8 mouse cellular contexts compared by ENCODE assay signal in the genomic region with DNA sequence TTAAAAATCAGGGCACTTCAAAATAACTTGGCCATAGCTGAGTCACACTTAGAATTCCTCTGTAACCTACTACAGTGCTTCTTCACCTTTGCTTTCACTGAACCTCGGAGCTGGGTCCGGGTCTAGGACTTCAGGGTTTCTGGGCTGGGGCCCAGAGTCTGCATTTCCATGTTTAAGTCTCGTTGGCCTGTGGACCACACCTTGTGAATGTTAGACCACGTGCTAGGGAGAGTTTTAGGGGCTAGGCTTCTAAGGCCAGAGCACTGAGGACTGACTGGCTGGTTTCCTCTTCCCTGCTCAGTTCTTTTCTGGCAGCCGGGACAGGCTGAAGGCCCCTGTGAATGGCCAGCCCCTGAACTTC. TPM values are rescaled to one million over a fixed set of nuclear protein-coding genes. Genes with fewer than 3 reads are reported as not detected.
A peak's percentile ranks its signal among the peaks of the same experiment; 100 is the strongest.
DNase-seq lines count a peak whose midpoint lies in the region; ATAC-seq and TF ChIP-seq lines count a peak whose summit lies in the region.

No protein-coding gene starts in this region.

- peaks cover 8% of the 10 kb centered on the region for H3K36me3 ChIP-seq in heart, embryonic 11.5 days (ENCODE audit: control insufficient read depth, insufficient read depth, low read length)
- peaks cover 18 to 21% of the 10 kb centered on the region in 2 experiments for H3K36me3 ChIP-seq in CH12.LX (replicated peaks in 1 of 2; ENCODE audit: control insufficient read depth in 1 of 2, insufficient read depth in 1 of 2, low read length in 1 of 2)
- peaks cover 13% of the 10 kb centered on the region for H3K36me3 ChIP-seq in forebrain, embryonic 13.5 days (ENCODE audit: poor library complexity, severe bottlenecking)
- peaks cover 17% of the 10 kb centered on the region for H3K36me3 ChIP-seq in liver, embryonic 13.5 days

- peak overlapping the region; percentile 94 for H3K4me3 ChIP-seq in heart, embryonic 11.5 days (ENCODE audit: low read depth, low read length)
- peak overlapping the region; percentile 78 to 92 (median 81) for H3K4me3 ChIP-seq in CH12.LX (replicated peaks in 1 of 3; ENCODE audit: low read depth in 2 of 3, low read length in 2 of 3, poor library complexity in 1 of 3)
- peak overlapping the region; percentile 78 for H3K4me3 ChIP-seq in forebrain, embryonic 13.5 days
- H3K4me3 ChIP-seq in liver, embryonic 13.5 days (replicated peaks): peak overlapping the region; percentile 81

- H3K9me3 ChIP-seq in heart, embryonic 11.5 days (replicated peaks; ENCODE audit: control insufficient read depth, low read length): no peaks in the 10 kb centered on the region
- no peaks in the 10 kb centered on the region for H3K9me3 ChIP-seq in CH12.LX (replicated peaks; ENCODE audit: low read length)
- no peaks in the 10 kb centered on the region for H3K9me3 ChIP-seq in forebrain, embryonic 13.5 days (replicated peaks)
- no peaks in the 10 kb centered on the region for H3K9me3 ChIP-seq in liver, embryonic 13.5 days (replicated peaks)

- no peak for TF ChIP-seq CTCF in CH12.LX (conservative IDR thresholded peaks at IDR 0.05 in 1 of 2, IDR thresholded peaks at IDR 0.05 in 1 of 2; ENCODE audit: low read depth in 2 of 2, low read length in 2 of 2)

- H3K4me2 ChIP-seq in heart, embryonic 11.5 days: peak overlapping the region; percentile 91
- peak overlapping the region; percentile 55 for H3K4me2 ChIP-seq in CH12.LX (ENCODE audit: insufficient read depth, low read depth, poor library complexity, severe bottlenecking)
- H3K4me2 ChIP-seq in forebrain, embryonic 13.5 days: peak overlapping the region; percentile 69
- peak overlapping the region; percentile 91 for H3K4me2 ChIP-seq in liver, embryonic 13.5 days

- ATAC-seq in heart, embryonic 11.5 days (replicated peaks; ENCODE audit: insufficient number of reproducible peaks, low FRiP score, low TSS enrichment): no peak; the same call in 1 of the 2 replicates
- ATAC-seq in forebrain, embryonic 13.5 days: no peak
- ATAC-seq in liver, embryonic 13.5 days (ENCODE audit: low read depth): peak; percentile 36; the same call in 1 of the 2 replicates

- no peak for TF ChIP-seq EP300 in CH12.LX (IDR thresholded peaks at IDR 0.05; ENCODE audit: low read length)

- peak overlapping the region; percentile 93 for H3K9ac ChIP-seq in heart, embryonic 11.5 days (ENCODE audit: low read depth, low read length)
- H3K9ac ChIP-seq in CH12.LX (ENCODE audit: insufficient read depth, low read depth): peak overlapping the region; percentile 76
- peak overlapping the region; percentile 86 for H3K9ac ChIP-seq in forebrain, embryonic 13.5 days
- peak overlapping the region; percentile 85 for H3K9ac ChIP-seq in liver, embryonic 13.5 days

- peaks cover 6% of the 10 kb centered on the region for H3K4me1 ChIP-seq in heart, embryonic 11.5 days (ENCODE audit: control insufficient read depth, insufficient read depth, low read length)
- peaks cover 0 to 13% of the 10 kb centered on the region in 2 experiments; a peak in 2 of 4 replicates for H3K4me1 ChIP-seq in CH12.LX (ENCODE audit: control insufficient read depth in 1 of 2, insufficient read depth in 2 of 2)
- peaks cover 11% of the 10 kb centered on the region for H3K4me1 ChIP-seq in forebrain, embryonic 13.5 days
- peaks cover 33% of the 10 kb centered on the region for H3K4me1 ChIP-seq in liver, embryonic 13.5 days (replicated peaks)

- no peak for TF ChIP-seq RAD21 in CH12.LX (IDR thresholded peaks at IDR 0.05; ENCODE audit: low read depth, low read length)

- in situ Hi-C loops in CH12.LX (cut with MboI; ENCODE audit: low pct_ligation_motif_present, low pct_unique_long_range_greater_than_20kb, low sequenced_read_pairs): no loop called here

- DNase-seq in heart, adult 11 months: no peak
- DNase-seq in CH12.LX (ENCODE audit: extremely low read depth): no peak
- no peak for DNase-seq in liver, embryonic 13.5 days
- DNase-seq in thymus, postnatal 36 days: no peak
- DNase-seq in embryo, embryonic 11 days: no peak
- DNase-seq in thymus, postnatal 0 days (ENCODE audit: low spot score): no peak

- H3K27me3 ChIP-seq in heart, embryonic 11.5 days (ENCODE audit: control insufficient read depth, insufficient read depth, low read length): no peaks in the 10 kb centered on the region
- H3K27me3 ChIP-seq in CH12.LX (replicated peaks): no peaks in the 10 kb centered on the region
- no peaks in the 10 kb centered on the region for H3K27me3 ChIP-seq in forebrain, embryonic 13.5 days
- no peaks in the 10 kb centered on the region for H3K27me3 ChIP-seq in liver, embryonic 13.5 days

- H3K79me2 ChIP-seq in CH12.LX (replicated peaks; ENCODE audit: control insufficient read depth, extremely low read depth, insufficient read depth, poor library complexity, severe bottlenecking): peaks cover 33% of the 10 kb centered on the region

- dilution Hi-C loops in CH12.LX (cut with MboI; ENCODE audit: extremely low pct_ligation_motif_present, extremely low pct_unique_long_range_greater_than_20kb, low sequenced_read_pairs): no loop called here

- peak overlapping the region; percentile 92 for H3K27ac ChIP-seq in heart, embryonic 11.5 days (ENCODE audit: low read depth, low read length)
- H3K27ac ChIP-seq in CH12.LX (ENCODE audit: insufficient read depth, low read depth): peak overlapping the region; percentile 26; the same call in 1 of the 2 replicates
- peak overlapping the region; percentile 78 for H3K27ac ChIP-seq in forebrain, embryonic 13.5 days
- peak overlapping the region; percentile 6; the same call in 1 of the 2 replicates for H3K27ac ChIP-seq in liver, embryonic 13.5 days

- 26% methylated on average over 5 of the region's 5 CpGs for WGBS in heart, embryonic 11.5 days (ENCODE audit: insufficient replicate concordance)
- 21% methylated on average over 5 of the region's 5 CpGs for WGBS in forebrain, embryonic 13.5 days
- 15% methylated on average over 5 of the region's 5 CpGs for WGBS in liver, embryonic 13.5 days (ENCODE audit: insufficient replicate concordance)

- no peak; the same call in 1 of the 2 replicates for TF ChIP-seq POLR2A in CH12.LX (IDR thresholded peaks at IDR 0.05; ENCODE audit: low read depth, low read length)

TF ChIP-seq in CH12.LX, 34 proteins besides CTCF, POLR2A, EP300 and RAD21:
- no peak for TF ChIP-seq TCF12 (IDR thresholded peaks at IDR 0.05; ENCODE audit: low read depth, low read length)
- TF ChIP-seq ZKSCAN1 (IDR thresholded peaks at IDR 0.05; ENCODE audit: borderline replicate concordance, low read depth, low read length): no peak
- no peak; the same call in 1 of the 2 replicates for TF ChIP-seq MXI1 (IDR thresholded peaks at IDR 0.05; ENCODE audit: low read depth, low read length)
- peak; percentile 53; the same call in 1 of the 2 replicates for TF ChIP-seq TBP (conservative IDR thresholded peaks at IDR 0.05; ENCODE audit: low read depth, low read length)
- TF ChIP-seq UBTF (IDR thresholded peaks at IDR 0.05; ENCODE audit: low read depth, low read length): no peak
- TF ChIP-seq ZC3H11A (IDR thresholded peaks at IDR 0.05; ENCODE audit: low read depth, low read length): no peak
- peak; percentile 96 for TF ChIP-seq MYC (IDR thresholded peaks at IDR 0.05; ENCODE audit: low read depth, low read length)
- TF ChIP-seq POLR2AphosphoS2 (IDR thresholded peaks at IDR 0.05; ENCODE audit: low read depth, low read length): no peak
- TF ChIP-seq CHD2 (IDR thresholded peaks at IDR 0.05; ENCODE audit: low read length): 0 out of 2 replicates have a peak, but pooled peaks have one; percentile 36
- no peak for TF ChIP-seq BHLHE40 (IDR thresholded peaks at IDR 0.05; ENCODE audit: low read depth, low read length)
- no peak for TF ChIP-seq JUN (IDR thresholded peaks at IDR 0.05; ENCODE audit: insufficient read depth, low read depth, low read length)

RNA-seq across cellular contexts. Expression of a gene that starts 0.3 kb away (rescaled TPM):
- polyA plus RNA-seq in heart, embryonic 11.5 days (2014; fragmentation: Nextera tagmentation; extraction: Ambion mirVana): 39.6 and 46.2 TPM in 2 replicates
- total RNA-seq in CH12.LX (2012; rRNA removed) (33.9 and 40.7 TPM in 2 replicates), CH12.LX (2014; rRNA removed) (22.4 and 25.7 TPM in 2 replicates)
- polyA plus RNA-seq in CH12.LX (2012; ENCODE audit: insufficient read length, low read depth): 32.4 and 35.4 TPM in 2 replicates
- polyA plus RNA-seq in forebrain, embryonic 13.5 days (2015; fragmentation: Nextera tagmentation; extraction: Ambion mirVana): 17.1 and 19.4 TPM in 2 replicates
- 13.2 and 14.6 TPM in 2 replicates for polyA plus RNA-seq in liver, embryonic 13.5 days (2015; fragmentation: Nextera tagmentation; extraction: Ambion mirVana)
- polyA plus RNA-seq in thymus, postnatal 0 days (2015; fragmentation: Nextera tagmentation; extraction: Ambion mirVana): 34.7 and 35.0 TPM in 2 replicates

RNA-seq across cellular contexts. Expression of a gene that starts 0.3 kb away (rescaled TPM):
- 4.3 and 6.3 TPM in 2 replicates for polyA plus RNA-seq in heart, embryonic 11.5 days (2014; fragmentation: Nextera tagmentation; extraction: Ambion mirVana)
- 8.2 and 10.4 TPM in 2 replicates for total RNA-seq in CH12.LX (2012; rRNA removed)
- total RNA-seq in CH12.LX (2014; rRNA removed): 2.4 and 3.2 TPM in 2 replicates
- polyA plus RNA-seq in CH12.LX (2012; ENCODE audit: insufficient read length, low read depth): 5.7 and 7.3 TPM in 2 replicates
- 6.7 and 8.9 TPM in 2 replicates for polyA plus RNA-seq in forebrain, embryonic 13.5 days (2015; fragmentation: Nextera tagmentation; extraction: Ambion mirVana)
- 2.9 and 3.4 TPM in 2 replicates for polyA plus RNA-seq in liver, embryonic 13.5 days (2015; fragmentation: Nextera tagmentation; extraction: Ambion mirVana)
- 9.1 and 9.6 TPM in 2 replicates for polyA plus RNA-seq in thymus, postnatal 0 days (2015; fragmentation: Nextera tagmentation; extraction: Ambion mirVana)

RNA-seq across cellular contexts. Expression of a gene that starts 10.1 kb away (rescaled TPM):
- 129 and 138 TPM in 2 replicates for polyA plus RNA-seq in heart, embryonic 11.5 days (2014; fragmentation: Nextera tagmentation; extraction: Ambion mirVana)
- total RNA-seq in CH12.LX (2012; rRNA removed): 13.8 and 17.8 TPM in 2 replicates
- total RNA-seq in CH12.LX (2014; rRNA removed): 19.2 and 20.6 TPM in 2 replicates
- 25.2 and 27.7 TPM in 2 replicates for polyA plus RNA-seq in CH12.LX (2012; ENCODE audit: insufficient read length, low read depth)
- 18.3 and 19.5 TPM in 2 replicates for polyA plus RNA-seq in forebrain, embryonic 13.5 days (2015; fragmentation: Nextera tagmentation; extraction: Ambion mirVana)
- 22.5 TPM in 2 replicates for polyA plus RNA-seq in liver, embryonic 13.5 days (2015; fragmentation: Nextera tagmentation; extraction: Ambion mirVana)
- 28.3 and 29.5 TPM in 2 replicates for polyA plus RNA-seq in thymus, postnatal 0 days (2015; fragmentation: Nextera tagmentation; extraction: Ambion mirVana)

Comparison
In these comparisons a context has a peak if more than half of its experiments do, and no peak if none do; other contexts are left out.
1. H3K27ac ChIP-seq: peak in every context shown above with its lines; median percentile 92 in heart, embryonic 11.5 days; 78 in forebrain, embryonic 13.5 days; 26 in CH12.LX; 6 in liver, embryonic 13.5 days.